Mouse (Mus musculus): ENCODE measurements around the gene Gm47969. TPM values are rescaled to one million over a fixed set of nuclear protein-coding genes. Genes with fewer than 3 reads are reported as not detected.

Gm47969 gene
- total RNA-seq (2023): not detected

GRCm38 (mm10) chr1:83044882-83045427, at the start of gene Gm47969:
Gm47969 (plus strand) TSS chr1:83044932.

GRCm38 (mm10) chr1:83000306-83000705, 44.4 kb upstream of the Gm47969 start, which contains the start of gene Gm47959:
Gm47959 (plus strand) TSS chr1:83000548.

DNA sequence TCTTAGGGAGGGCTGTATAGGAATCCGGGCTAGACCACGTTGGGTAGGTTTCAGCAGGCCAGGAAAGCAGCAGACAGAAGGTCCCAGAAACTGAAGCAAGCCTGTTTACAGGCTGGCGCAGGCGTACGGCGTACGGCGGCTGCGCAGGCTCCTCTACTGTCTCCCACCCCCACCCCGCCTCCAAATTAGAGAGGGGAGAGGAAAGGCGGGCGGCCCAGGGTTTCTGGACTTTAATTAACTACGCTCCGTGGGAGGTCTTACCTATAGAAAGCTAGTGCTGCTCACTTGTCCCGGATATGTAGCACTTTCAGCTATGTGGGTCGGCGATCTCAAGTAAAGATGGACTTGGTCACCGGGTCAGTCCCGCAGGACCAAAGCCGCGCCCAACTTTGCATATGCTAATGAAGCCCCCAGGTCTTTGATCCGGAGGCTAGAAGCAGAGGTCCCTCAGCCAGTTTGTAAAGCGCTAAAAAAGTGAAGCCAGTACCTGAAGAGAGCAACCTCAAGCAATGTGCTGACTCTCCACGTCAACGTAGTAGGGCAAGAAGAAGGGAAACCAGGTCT, 6.5 kb upstream of the Gm47969 start, which contains the start of gene Slc19a3:
TSS of gene Slc19a3 (minus strand) at position 340 of the 564 bp plus-strand sequence.

GRCm38 (mm10) chr1:83042380-83042779, 2.4 kb upstream of the Gm47969 start, which contains the start of gene Krtap28-10:
Krtap28-10 (minus strand) TSS chr1:83042480.

DNA sequence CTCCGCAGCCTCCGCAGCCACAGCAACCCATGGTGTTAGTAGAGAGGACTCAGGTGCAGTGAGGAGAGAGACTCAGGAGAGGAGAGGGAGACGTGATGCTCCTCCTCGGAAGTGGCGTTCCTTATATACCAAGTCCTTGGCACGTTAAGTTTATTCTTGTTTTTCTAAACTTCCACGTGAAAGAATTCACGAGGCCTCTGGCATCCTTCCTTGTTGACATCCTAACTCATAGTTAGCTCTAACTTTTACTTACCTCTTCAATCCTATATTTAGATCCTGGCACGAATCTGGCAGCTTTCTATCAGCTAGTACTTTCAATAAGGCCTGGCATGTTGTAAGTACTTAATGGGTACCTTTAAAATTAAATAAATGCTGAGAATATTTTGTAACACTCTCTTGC, 14.5 kb downstream of the Gm47969 start, which contains the start of gene A030005K14Rik:
TSS of gene A030005K14Rik (minus strand) at position 101 of the 400 bp plus-strand sequence.

DNA sequence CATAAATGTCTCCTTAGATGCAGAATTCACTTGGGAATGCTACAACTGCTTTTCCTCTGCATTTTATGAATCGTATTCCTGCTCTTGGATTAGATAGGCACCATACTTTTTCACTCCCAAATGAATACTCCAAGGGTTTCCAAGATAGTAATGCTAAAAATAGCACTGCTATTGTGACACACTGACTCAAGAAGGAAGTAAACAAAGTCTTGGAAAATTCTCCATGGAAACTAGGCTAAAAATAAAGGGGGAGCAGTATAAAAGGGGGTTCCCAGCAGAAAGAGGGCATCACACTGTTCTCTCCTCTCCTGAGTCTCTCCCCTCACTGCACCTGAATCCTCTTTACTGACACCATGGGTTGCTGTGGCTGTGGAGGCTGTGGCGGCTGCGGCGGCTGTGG, 15.9 kb downstream of the Gm47969 start, which contains the start of gene Krtap28-13:
TSS of gene Krtap28-13 (plus strand) at position 288 of the 400 bp plus-strand sequence.

Other genes with a start within 250 kb of the Gm47969 start
- 10 to 100 TPM; 56.2 to 56.4 TPM for gene Agfg1, start 205.4 kb upstream of the Gm47969 start, total RNA-seq (2023)
- gene A030005L19Rik, start 131.6 kb upstream of the Gm47969 start, total RNA-seq (2023): 1 to 10 TPM in 1 of 2 experiments, not detected in 1; 2.2 TPM
- gene A030014E15Rik, start 120.0 kb upstream of the Gm47969 start, total RNA-seq (2023): not detected
- gene Gm6217, start 113.5 kb upstream of the Gm47969 start, total RNA-seq (2023): not detected
- gene A030003K21Rik, start 101.5 kb upstream of the Gm47969 start, total RNA-seq (2023): not detected
- gene Gm7544, start 88.9 kb upstream of the Gm47969 start, total RNA-seq (2023): not detected
- gene Gm47955, start 84.6 kb upstream of the Gm47969 start, total RNA-seq (2023): not detected
- not detected for gene Gm47959, start 44.4 kb upstream of the Gm47969 start, total RNA-seq (2023)
- gene Slc19a3, start 6.5 kb upstream of the Gm47969 start, total RNA-seq (2023): not detected
- not detected for gene Krtap28-10, start 2.5 kb upstream of the Gm47969 start, total RNA-seq (2023)
- gene A030005K14Rik, start 14.4 kb downstream of the Gm47969 start, total RNA-seq (2023): not detected
- not detected for gene Krtap28-13, start 16.0 kb downstream of the Gm47969 start, total RNA-seq (2023)
- not detected for gene Ccl20, start 71.8 kb downstream of the Gm47969 start, total RNA-seq (2023)
- gene Daw1, start 114.8 kb downstream of the Gm47969 start, total RNA-seq (2023): not detected

All from B cell, adult 67 days (primary cell).